Mouse (Mus musculus) cerebellum, adult 11-12 months (tissue): ENCODE results near the gene Mucl2.
"Not testable (repeated sequence)": the region's sequence is repeated elsewhere in the genome, so short reads cannot be mapped to it uniquely, and the experiment has no call there.

Experiments used
- DNase-seq: peaks from one replicate; pipeline ENCODE4 v3.0.0; 2022

Mucl2 gene

GRCm38 (mm10) chr15:103899212-103899611 lies at the start of gene Mucl2:
Gene Mucl2, minus strand, starts transcription at chr15:103899312.
- no peak for DNase-seq

DNA sequence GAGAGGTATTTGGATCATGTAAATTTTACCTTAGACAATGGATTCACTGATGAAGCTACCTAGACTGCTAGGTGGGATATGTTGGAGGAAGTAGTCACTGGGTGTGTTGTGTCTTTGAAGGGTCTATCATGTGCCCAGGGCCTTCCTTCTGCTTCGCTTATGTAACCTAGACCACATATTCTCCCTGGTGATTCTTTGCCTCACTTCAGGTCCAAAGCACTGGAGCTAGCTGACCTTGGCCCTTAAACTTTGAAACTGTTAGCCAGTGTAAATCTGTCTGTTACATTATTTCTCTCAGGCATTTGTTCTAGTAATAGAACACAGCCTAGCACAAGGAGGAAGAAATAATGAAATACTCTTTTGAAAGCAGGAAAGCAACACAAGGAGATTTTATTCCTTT lies 13.9 kb upstream of the Mucl2 start:
- DNase-seq, result not testable (repeated sequence)
